Mouse (Mus musculus) bone marrow, adult 2 months (tissue): ENCODE measurements at regions not wholly inside any gene's neighbourhood (a gene's known extent, or its start where the extent isn't known, plus 50 kb on each side); places are given as distances from the start of the nearest gene placed in this dataset.

Experiments used
- CTCF ChIP-seq: fragments of 200-500 bp; IDR thresholded peaks from 2 replicates; pipeline ENCODE4 v1.5.1; 2011; ENCODE audit warnings: low read length, control low read depth; ENCODE audit not compliant: control insufficient read depth, insufficient read depth
- POLR2A ChIP-seq: fragments of 200-500 bp; IDR thresholded peaks from 2 replicates; pipeline ENCODE4 v1.6.1; 2011; ENCODE audit warnings: low read depth, mild to moderate bottlenecking, control low read depth, low read length, borderline replicate concordance; ENCODE audit not compliant: control insufficient read depth

DNA sequence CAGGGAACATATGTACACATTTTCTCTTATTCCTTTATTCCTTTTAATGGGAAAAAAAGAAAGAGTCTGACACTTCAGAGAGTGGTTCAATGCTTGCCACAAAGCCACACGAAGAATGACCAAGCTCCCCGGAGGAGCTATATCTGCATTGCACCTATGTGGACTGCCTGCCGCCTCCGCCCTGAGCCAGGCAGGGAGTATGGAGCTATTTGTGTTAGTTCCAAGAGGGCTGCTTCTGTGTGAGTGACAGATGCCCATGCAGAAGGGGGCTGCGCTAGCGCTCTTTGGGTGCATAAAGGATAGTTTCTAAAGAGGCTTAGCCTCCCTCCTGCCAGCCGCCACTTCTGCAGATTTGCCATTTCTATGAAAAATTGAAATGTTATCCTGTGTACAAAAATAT, 365.3 kb upstream of the Tshz3 start:
- TF ChIP-seq CTCF = no peak
- no peak for TF ChIP-seq POLR2A
